Mouse (Mus musculus): ENCODE results near the gene Mgat3.
A peak's percentile ranks its signal among the peaks of the same experiment; 100 is the strongest.

Gene Mgat3

GRCm38 (mm10) chr15:80175316-80175715 lies 1.8 kb downstream of the Mgat3 start:
- no peak for DNase-seq (ENCODE audit: extremely low spot score, low read depth, low spot score)

GRCm38 (mm10) chr15:80175756-80176155 lies 2.2 kb downstream of the Mgat3 start:
- no peak for DNase-seq (ENCODE audit: extremely low spot score, low read depth, low spot score)

GRCm38 (mm10) chr15:80181561-80181960 lies 8.0 kb downstream of the Mgat3 start:
- DNase-seq (ENCODE audit: extremely low spot score, low read depth, low spot score) = no peak

- no peak for DNase-seq (ENCODE audit: extremely low spot score, low read depth, low spot score)
These were observed 8.7 kb downstream of the Mgat3 start for GRCm38 (mm10) chr15:80182072-80182700.

GRCm38 (mm10) chr15:80188927-80189326 lies 15.4 kb downstream of the Mgat3 start:
- no peak for DNase-seq (ENCODE audit: extremely low spot score, low read depth, low spot score)

- DNase-seq (ENCODE audit: extremely low spot score, low read depth, low spot score) = no peak
These were observed 16.6 kb downstream of the Mgat3 start for GRCm38 (mm10) chr15:80190075-80190474.

GRCm38 (mm10) chr15:80191585-80192245 lies 18.2 kb downstream of the Mgat3 start:
- no peak for DNase-seq (ENCODE audit: extremely low spot score, low read depth, low spot score)

GRCm38 (mm10) chr15:80192246-80192585 lies 18.7 kb downstream of the Mgat3 start:
- DNase-seq (ENCODE audit: extremely low spot score, low read depth, low spot score) = no peak

GRCm38 (mm10) chr15:80192847-80193246 lies 19.3 kb downstream of the Mgat3 start:
- DNase-seq (ENCODE audit: extremely low spot score, low read depth, low spot score) = no peak

GRCm38 (mm10) chr15:80199556-80199955 lies 26.0 kb downstream of the Mgat3 start:
- DNase-seq (ENCODE audit: extremely low spot score, low read depth, low spot score) = no peak

GRCm38 (mm10) chr15:80202111-80202775 lies 28.7 kb downstream of the Mgat3 start:
- DNase-seq (ENCODE audit: extremely low spot score, low read depth, low spot score) = no peak

GRCm38 (mm10) chr15:80203406-80203805 lies 29.9 kb downstream of the Mgat3 start:
- peak; percentile 58 for DNase-seq (ENCODE audit: extremely low spot score, low read depth, low spot score)

- no peak for DNase-seq (ENCODE audit: extremely low spot score, low read depth, low spot score)
These were observed 32.6 kb downstream of the Mgat3 start for GRCm38 (mm10) chr15:80206057-80206565.

- no peak for DNase-seq (ENCODE audit: extremely low spot score, low read depth, low spot score)
These were observed 34.9 kb downstream of the Mgat3 start for GRCm38 (mm10) chr15:80208446-80208845.

- no peak for DNase-seq (ENCODE audit: extremely low spot score, low read depth, low spot score)
These were observed 40.2 kb downstream of the Mgat3 start for GRCm38 (mm10) chr15:80213688-80214087.

GRCm38 (mm10) chr15:80215716-80216479 lies 42.4 kb downstream of the Mgat3 start:
- no peak for DNase-seq (ENCODE audit: extremely low spot score, low read depth, low spot score)

GRCm38 (mm10) chr15:80216480-80216820 lies 42.9 kb downstream of the Mgat3 start:
- DNase-seq (ENCODE audit: extremely low spot score, low read depth, low spot score) = no peak

- no peak for DNase-seq (ENCODE audit: extremely low spot score, low read depth, low spot score)
These were observed 44.0 kb downstream of the Mgat3 start for GRCm38 (mm10) chr15:80217476-80217875.

- DNase-seq (ENCODE audit: extremely low spot score, low read depth, low spot score) = no peak
These were observed 45.7 kb downstream of the Mgat3 start for GRCm38 (mm10) chr15:80219211-80219610.

- DNase-seq (ENCODE audit: extremely low spot score, low read depth, low spot score) = no peak
These were observed 46.5 kb downstream of the Mgat3 start for GRCm38 (mm10) chr15:80219705-80220657.

Data from hindlimb bud, embryonic 11.5 days (tissue).